Mouse (Mus musculus) adrenal gland (tissue): ENCODE results near the gene Myt1l.

Experiments
- intact Hi-C: fragments of 180-260 bp; cut with DNase I; formaldehyde crosslinking; loops from one replicate; pipeline ENCODE4 v1.15.1; 2025

Myt1l gene

GRCm38 (mm10) chr12:29712795-29713721 lies 184.9 kb downstream of the Myt1l start:
- intact Hi-C loops = loop anchor here (5.0 kb wide), 1 partner anchor 36 kb away; no protein-coding TSS in a partner anchor

GRCm38 (mm10) chr12:29723722-29724338 lies 195.6 kb downstream of the Myt1l start:
- intact Hi-C loops = no loop called here

- intact Hi-C loops = no loop called here
These were observed 200.1 kb downstream of the Myt1l start for GRCm38 (mm10) chr12:29728294-29728693.

GRCm38 (mm10) chr12:29740346-29741025 lies 212.3 kb downstream of the Myt1l start:
- intact Hi-C loops = no loop called here

- intact Hi-C loops = no loop called here
These were observed 213.0 kb downstream of the Myt1l start for GRCm38 (mm10) chr12:29741181-29741580.

GRCm38 (mm10) chr12:29750604-29751128 lies 222.5 kb downstream of the Myt1l start:
- intact Hi-C loops = no loop called here

- intact Hi-C loops = no loop called here
These were observed 227.1 kb downstream of the Myt1l start for GRCm38 (mm10) chr12:29755086-29755871.

- intact Hi-C loops = no loop called here
These were observed 227.7 kb downstream of the Myt1l start for GRCm38 (mm10) chr12:29755872-29756265.

GRCm38 (mm10) chr12:29760611-29761010 lies 232.4 kb downstream of the Myt1l start:
- intact Hi-C loops = no loop called here

- intact Hi-C loops = no loop called here
These were observed 238.0 kb downstream of the Myt1l start for GRCm38 (mm10) chr12:29766158-29766557.

GRCm38 (mm10) chr12:29771791-29772190 lies 243.6 kb downstream of the Myt1l start:
- intact Hi-C loops = loop anchor here (10.0 kb wide), 1 partner anchor 753 kb away; no protein-coding TSS in a partner anchor

GRCm38 (mm10) chr12:29772401-29772800 lies 244.2 kb downstream of the Myt1l start:
- intact Hi-C loops = loop anchor here (10.0 kb wide), 1 partner anchor 752 kb away; no protein-coding TSS in a partner anchor

- intact Hi-C loops = loop anchor here (10.0 kb wide), 1 partner anchor 746 kb away; no protein-coding TSS in a partner anchor
These were observed 250.7 kb downstream of the Myt1l start for GRCm38 (mm10) chr12:29778901-29779300.

- intact Hi-C loops = no loop called here
These were observed 261.3 kb downstream of the Myt1l start for GRCm38 (mm10) chr12:29789319-29790050.

- intact Hi-C loops = no loop called here
These were observed 261.8 kb downstream of the Myt1l start for GRCm38 (mm10) chr12:29790051-29790386.

- intact Hi-C loops = no loop called here
These were observed 264.8 kb downstream of the Myt1l start for GRCm38 (mm10) chr12:29792998-29793397.

- intact Hi-C loops = no loop called here
These were observed 267.0 kb downstream of the Myt1l start for GRCm38 (mm10) chr12:29795107-29795673.

GRCm38 (mm10) chr12:29798595-29799391 lies 270.6 kb downstream of the Myt1l start:
- intact Hi-C loops = no loop called here

- intact Hi-C loops = no loop called here
These were observed 278.2 kb downstream of the Myt1l start for GRCm38 (mm10) chr12:29806415-29806814.
